Mouse (Mus musculus) spleen, adult 2 months (tissue): Measurements from ENCODE around the gene Scaf1.

Experiments used
- CTCF ChIP-seq: fragments of 200-500 bp; IDR thresholded peaks from 2 replicates; pipeline ENCODE4 v1.5.1; 2011; ENCODE audit warnings: mild to moderate bottlenecking, inconsistent platforms; ENCODE audit not compliant: insufficient read depth, insufficient read length, insufficient replicate concordance; ENCODE audit errors: extremely low read depth
- POLR2A ChIP-seq: fragments of 200-500 bp; IDR thresholded peaks from 2 replicates; pipeline ENCODE4 v1.6.1; 2011; ENCODE audit warnings: low read depth, low read length, inconsistent platforms

DNA sequence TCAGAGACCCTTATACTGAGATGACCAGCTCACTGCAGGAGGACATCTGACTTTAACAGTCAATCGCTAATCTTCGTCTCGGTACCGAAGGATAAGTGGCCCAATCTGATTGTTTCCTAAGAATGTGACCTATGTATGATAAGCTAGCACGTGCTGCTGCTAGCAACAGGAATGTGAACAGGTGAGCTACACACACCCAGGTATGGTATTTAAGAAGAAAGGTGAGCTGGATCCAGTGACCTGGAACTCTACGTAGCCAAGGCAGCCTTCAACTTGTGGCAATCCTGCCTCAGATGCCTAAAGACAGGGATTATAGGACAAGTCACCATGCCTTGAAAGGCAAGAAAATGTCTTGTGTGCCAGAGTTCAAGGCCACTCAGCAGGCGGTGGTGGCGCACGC, 22.2 kb upstream of the Scaf1 start:
- TF ChIP-seq CTCF (no peak), POLR2A (no peak)
